Mouse (Mus musculus): ENCODE results near the gene Islr2.

Islr2 gene

DNA sequence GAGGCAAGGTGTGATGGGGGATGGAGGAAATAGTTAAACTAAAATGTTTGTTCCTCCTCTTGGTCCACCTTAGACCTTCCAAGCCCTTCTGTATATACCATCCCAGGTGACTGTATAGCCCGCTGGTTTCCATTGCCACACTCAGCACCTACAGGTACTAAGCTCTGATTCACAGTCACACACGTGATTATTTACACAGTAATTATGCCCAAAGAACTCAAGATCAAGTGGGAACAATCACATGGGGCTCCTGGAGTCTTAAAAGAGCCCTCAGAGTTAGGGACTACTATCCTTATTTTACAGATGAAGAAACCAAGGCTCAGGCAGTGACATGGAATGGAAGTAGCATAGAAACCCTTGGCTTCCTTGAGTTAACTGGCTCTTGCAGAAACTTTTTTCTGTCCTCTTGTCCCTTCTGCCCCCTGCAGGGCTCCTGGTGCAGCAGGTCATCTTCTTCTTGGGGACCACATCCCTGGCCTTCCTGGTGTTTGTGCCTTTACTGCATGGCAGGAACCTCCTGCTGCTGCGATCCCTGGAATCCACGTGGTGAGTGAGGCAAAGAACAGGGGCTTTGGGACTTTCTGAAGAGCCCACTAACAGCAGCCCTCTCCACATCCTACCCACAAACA lies 53.3 kb downstream of the Islr2 start:
- DNase-seq (ENCODE audit: low read depth, low spot score): no peak

DNA sequence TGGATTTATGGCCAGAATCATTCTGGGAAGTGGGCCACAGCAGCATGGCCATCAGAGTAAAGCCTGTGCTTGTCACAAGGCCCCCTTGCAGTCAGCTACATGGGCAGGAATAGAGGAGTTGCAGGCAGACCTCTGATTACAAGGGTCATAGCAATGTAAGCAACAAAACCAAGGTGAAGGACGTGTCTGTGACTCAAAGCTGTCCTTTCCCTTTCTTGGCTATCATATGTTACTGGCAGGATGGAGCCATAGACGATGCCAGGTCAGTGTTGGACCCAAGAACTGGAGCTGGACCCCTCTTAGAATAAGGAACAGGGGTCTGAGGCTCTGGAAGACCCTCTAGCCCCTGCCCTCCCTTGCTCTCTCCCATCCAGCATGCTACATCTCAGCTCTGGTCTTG lies 55.3 kb downstream of the Islr2 start:
- no peak for DNase-seq (ENCODE audit: low read depth, low spot score)

Measured in embryo, embryonic 11.5 days (tissue).